ENCODE assay signal across 27 mouse cellular contexts in the genomic region with DNA sequence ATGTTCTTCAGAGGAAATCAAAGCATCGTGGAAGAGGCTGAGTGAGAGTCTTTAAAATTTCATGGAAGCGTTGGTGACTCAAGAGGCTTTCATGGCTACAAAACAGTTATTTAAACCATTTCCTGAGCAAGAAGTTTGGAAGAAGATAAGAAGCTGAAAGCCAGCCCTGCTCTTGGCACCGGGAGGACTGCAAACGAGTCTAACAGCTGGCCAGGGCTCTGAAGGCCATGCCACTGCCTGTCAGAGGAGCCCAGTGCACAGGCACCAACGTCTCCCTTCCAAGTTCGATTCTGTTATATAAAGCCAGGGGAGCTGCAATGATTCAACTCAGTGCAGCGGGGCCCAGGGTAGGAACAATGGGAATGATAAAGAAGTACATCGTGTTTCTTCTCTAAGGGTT. TPM values are rescaled to one million over a fixed set of nuclear protein-coding genes. Genes with fewer than 3 reads are reported as not detected.
DNase-seq lines count a peak whose midpoint lies in the region; ATAC-seq and TF ChIP-seq lines count a peak whose summit lies in the region.
"Had no signal": no experiment of that assay in that cellular context is flagged by ENCODE, and none has a peak within 500 bp of the region (broad histone marks: within the 10 kb centered on the region; RNA-seq: fewer than 3 reads in every experiment).

No protein-coding gene starts in this region.

- peak; percentile 92 for DNase-seq in heart, adult 11 months
- DNase-seq in lung, postnatal 0 days (ENCODE audit: low spot score) = peak; percentile 11
- DNase-seq in lung, adult 18-20 months = no peak
- DNase-seq in adrenal gland, postnatal 14 days = peak; percentile 57
- peak; percentile 25 for DNase-seq in skeletal muscle tissue, adult 2 months (ENCODE audit: low read depth, low spot score)
- no peak for DNase-seq in left cerebral cortex, postnatal 4 days
- DNase-seq: B cell, adult 2 months; cerebellum, adult 11 months; cerebellum, adult 9-11 months; embryo, embryonic 11 days; kidney, adult 9 months; kidney, postnatal 10 days; layer of hippocampus, postnatal 36 days; liver, embryonic 13.5 days; lung, embryonic 14.5 days; thymus, postnatal 25 days had no signal

- no peaks in the 10 kb centered on the region for H3K27me3 ChIP-seq in heart, embryonic 12.5 days (replicated peaks)
- no peaks in the 10 kb centered on the region for H3K27me3 ChIP-seq in lung, postnatal 0 days (replicated peaks; ENCODE audit: insufficient read depth, low read length)
- H3K27me3 ChIP-seq: embryonic facial prominence, embryonic 12.5 days; limb, embryonic 15.5 days; liver, embryonic 13.5 days; midbrain, embryonic 15.5 days; neural tube, embryonic 15.5 days; stomach, embryonic 15.5 days had no signal

- intact Hi-C loops in left cerebral cortex, postnatal 4 days (cut with DNase I) = no loop called here

- no peak overlapping the region for H3K4me2 ChIP-seq in heart, embryonic 12.5 days
- no peak overlapping the region for H3K4me2 ChIP-seq in lung, postnatal 0 days (replicated peaks; ENCODE audit: low read depth, low read length)
- H3K4me2 ChIP-seq: embryonic facial prominence, embryonic 12.5 days; hindbrain, embryonic 14.5 days; limb, embryonic 15.5 days; liver, embryonic 13.5 days; lung, embryonic 14.5 days; midbrain, embryonic 15.5 days; neural tube, embryonic 15.5 days; stomach, embryonic 15.5 days had no signal

- H3K9me3 ChIP-seq in heart, embryonic 12.5 days (replicated peaks) = no peaks in the 10 kb centered on the region
- H3K9me3 ChIP-seq in lung, postnatal 0 days (ENCODE audit: low read length) = no peaks in the 10 kb centered on the region
- H3K9me3 ChIP-seq: embryonic facial prominence, embryonic 12.5 days; limb, embryonic 10.5 days; limb, embryonic 15.5 days; liver, embryonic 13.5 days; midbrain, embryonic 10.5 days; midbrain, embryonic 15.5 days; neural tube, embryonic 15.5 days; stomach, embryonic 15.5 days had no signal

- no peak overlapping the region for H3K4me3 ChIP-seq in heart, embryonic 12.5 days
- no peak overlapping the region for H3K4me3 ChIP-seq in lung, postnatal 0 days (ENCODE audit: low read depth, low read length)
- H3K4me3 ChIP-seq: embryonic facial prominence, embryonic 12.5 days; limb, embryonic 10.5 days; limb, embryonic 15.5 days; liver, embryonic 13.5 days; midbrain, embryonic 10.5 days; midbrain, embryonic 15.5 days; neural tube, embryonic 15.5 days; stomach, embryonic 15.5 days had no signal

- no peaks in the 10 kb centered on the region; the same call in 1 of the 2 replicates for H3K4me1 ChIP-seq in heart, embryonic 12.5 days (replicated peaks)
- H3K4me1 ChIP-seq in lung, postnatal 0 days (ENCODE audit: insufficient read depth, low read depth, low read length) = no peaks in the 10 kb centered on the region
- H3K4me1 ChIP-seq: embryonic facial prominence, embryonic 12.5 days; liver, embryonic 13.5 days; midbrain, embryonic 15.5 days; stomach, embryonic 15.5 days had no signal

- no peak for TF ChIP-seq EP300 in lung, postnatal 0 days (IDR thresholded peaks at IDR 0.05)

- no peak overlapping the region for H3K27ac ChIP-seq in heart, embryonic 12.5 days (ENCODE audit: poor library complexity, severe bottlenecking)
- no peak overlapping the region for H3K27ac ChIP-seq in lung, postnatal 0 days (ENCODE audit: low read length)
- H3K27ac ChIP-seq: embryonic facial prominence, embryonic 12.5 days; hindbrain, embryonic 14.5 days; limb, embryonic 10.5 days; limb, embryonic 15.5 days; liver, embryonic 13.5 days; midbrain, embryonic 10.5 days; midbrain, embryonic 15.5 days; neural tube, embryonic 15.5 days; stomach, embryonic 15.5 days had no signal

- no peaks in the 10 kb centered on the region for H3K36me3 ChIP-seq in heart, embryonic 12.5 days
- H3K36me3 ChIP-seq in lung, postnatal 0 days (ENCODE audit: insufficient read depth, low read length) = no peaks in the 10 kb centered on the region
- H3K36me3 ChIP-seq: embryonic facial prominence, embryonic 12.5 days; limb, embryonic 10.5 days; limb, embryonic 15.5 days; liver, embryonic 13.5 days; midbrain, embryonic 10.5 days; midbrain, embryonic 15.5 days; neural tube, embryonic 15.5 days; stomach, embryonic 15.5 days had no signal

- no peak for TF ChIP-seq CTCF in lung, postnatal 0 days (IDR thresholded peaks at IDR 0.05)

- no peak overlapping the region for H3K9ac ChIP-seq in heart, embryonic 12.5 days
- H3K9ac ChIP-seq in lung, postnatal 0 days (replicated peaks; ENCODE audit: low read depth) = no peak overlapping the region
- H3K9ac ChIP-seq: embryonic facial prominence, embryonic 12.5 days; hindbrain, embryonic 14.5 days; limb, embryonic 15.5 days; liver, embryonic 13.5 days; lung, embryonic 14.5 days; midbrain, embryonic 15.5 days; neural tube, embryonic 15.5 days; stomach, embryonic 15.5 days had no signal

- no peak for ATAC-seq in heart, embryonic 12.5 days (ENCODE audit: insufficient number of reproducible peaks, low FRiP score)
- ATAC-seq in lung, postnatal 0 days = no peak
- ATAC-seq: forebrain, embryonic 14.5 days; intestine, postnatal 0 days; midbrain, embryonic 15.5 days had no signal

- 23% methylated on average over 8 of the region's 8 CpGs for WGBS in heart, embryonic 12.5 days
- 38% methylated on average over 8 of the region's 8 CpGs for WGBS in lung, postnatal 0 days

RNA-seq across cellular contexts. Expression of gene Cd83, which starts 51.8 kb away (rescaled TPM):
- polyA plus RNA-seq in heart, embryonic 12.5 days (2016; fragmentation: Nextera tagmentation; extraction: Ambion mirVana) = 1.4 and 1.5 TPM in 2 replicates
- polyA plus RNA-seq in lung, postnatal 0 days (2015; fragmentation: Nextera tagmentation; extraction: Ambion mirVana) = 19.0 and 30.7 TPM in 2 replicates
- 2.5 and 4.8 TPM in 2 replicates for total RNA-seq in adrenal gland, postnatal 14 days (2021)
- 1 to 10 TPM; 6.7 to 7.6 TPM for total RNA-seq in left cerebral cortex, postnatal 4 days (2021)

Comparison
In these comparisons a context has a peak if more than half of its experiments do, and no peak if none do; other contexts are left out.
1. DNase-seq: peak in heart, adult 11 months (single experiment), lung, postnatal 0 days (single experiment), adrenal gland, postnatal 14 days (single experiment) and skeletal muscle tissue, adult 2 months (single experiment); none in lung, adult 18-20 months (0 of 2) and left cerebral cortex, postnatal 4 days (single experiment).